Mouse (Mus musculus): ENCODE measurements at regions not wholly inside any gene's neighbourhood (a gene's known extent, or its start where the extent isn't known, plus 50 kb on each side); places are given as distances from the start of the nearest gene placed in this dataset.

DNA sequence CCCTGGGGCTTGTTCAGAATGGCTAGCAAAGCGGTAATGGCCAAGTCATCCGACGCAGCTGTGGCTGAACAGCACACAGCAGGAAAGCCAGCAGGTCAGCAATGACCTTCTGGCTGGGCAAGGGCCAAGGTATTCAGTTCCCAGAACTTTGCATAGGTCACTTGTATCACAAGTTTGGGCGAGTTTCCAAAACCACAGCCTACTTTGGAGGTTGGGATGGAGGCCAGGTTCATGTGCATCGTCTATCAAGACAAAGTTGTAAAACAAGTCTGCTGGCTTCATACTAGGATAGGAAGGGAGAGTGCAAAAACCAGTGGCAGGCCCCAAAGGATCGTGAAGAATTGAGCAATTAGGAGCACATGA lies 639.8 kb upstream of the Vstm2b start:
- DNase-seq, result peak; percentile 86 to 89

DNA sequence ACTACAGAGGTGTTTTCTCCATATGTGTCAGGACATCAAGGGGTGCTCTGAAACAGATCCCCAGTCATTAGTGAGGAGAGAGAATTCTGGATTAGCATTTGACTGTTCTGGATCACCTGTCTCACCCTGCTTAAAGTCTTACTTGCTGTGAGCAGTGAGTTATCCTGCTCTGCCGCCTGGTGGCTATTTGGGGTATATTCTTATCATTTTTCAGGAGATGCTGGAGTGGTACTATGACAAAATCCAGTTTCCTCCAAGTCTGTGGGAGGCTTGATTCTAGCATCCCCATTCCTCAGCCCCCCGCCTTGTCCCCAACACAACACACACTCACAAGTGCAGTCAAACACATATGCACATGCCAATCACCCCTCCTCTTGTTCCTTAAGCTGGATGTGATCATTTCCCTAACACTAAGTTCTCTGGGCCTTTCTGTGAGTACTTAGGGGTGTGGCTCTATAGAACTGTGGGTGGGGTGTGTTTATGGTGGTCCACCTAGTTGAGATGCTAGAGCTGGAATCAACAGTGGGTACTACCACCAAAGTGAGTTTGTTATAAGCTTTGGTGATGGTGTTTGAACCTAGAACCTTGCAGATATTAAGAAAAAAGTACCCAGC lies 624.6 kb upstream of the Vstm2b start:
- DNase-seq, result peak; percentile 64 to 77

DNA sequence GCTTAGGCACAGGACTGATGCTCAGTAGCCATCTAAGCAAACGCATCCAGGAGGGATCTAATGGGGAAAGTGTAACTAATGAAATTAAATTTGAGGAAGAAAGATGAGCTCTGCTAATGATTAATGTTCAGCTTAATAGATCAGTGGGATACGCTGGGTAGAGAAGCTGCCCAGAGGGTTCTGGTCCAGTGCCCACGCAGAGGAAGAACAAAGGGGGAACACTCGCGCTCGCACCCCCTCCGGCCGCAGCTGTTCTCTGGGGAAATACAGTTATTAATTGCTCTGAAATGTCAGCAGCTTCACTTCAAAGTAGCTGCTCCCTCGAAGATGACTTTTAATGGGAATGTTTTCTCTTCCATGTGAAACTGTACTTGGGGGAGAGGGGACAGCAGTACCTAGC lies 623.0 kb upstream of the Vstm2b start:
- no peak for DNase-seq

GRCm38 (mm10) chr7:40275658-40276057 lies 622.5 kb upstream of the Vstm2b start:
- no peak for DNase-seq

DNA sequence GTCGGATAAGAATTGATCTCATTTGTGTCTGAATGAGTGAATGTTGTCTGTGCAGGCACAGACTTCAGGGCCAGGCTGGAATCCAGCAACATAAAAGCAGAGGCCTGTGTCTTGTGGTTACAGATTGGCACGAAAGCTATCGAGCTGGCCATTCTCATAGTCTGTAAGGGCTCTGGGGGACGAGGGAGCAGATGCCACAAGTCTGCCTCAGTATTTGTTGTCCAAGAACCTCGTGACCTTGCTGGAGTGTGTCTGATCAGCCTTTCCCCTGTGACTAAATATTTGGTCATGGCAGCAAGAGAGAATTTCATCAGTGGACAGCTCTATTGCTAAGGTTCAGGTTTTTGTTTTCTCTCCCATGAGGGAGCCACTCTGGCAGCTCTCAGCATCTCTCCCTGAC lies 622.0 kb upstream of the Vstm2b start:
- DNase-seq, result no peak

GRCm38 (mm10) chr7:40290166-40290565 lies 608.0 kb upstream of the Vstm2b start:
- no peak for DNase-seq

DNA sequence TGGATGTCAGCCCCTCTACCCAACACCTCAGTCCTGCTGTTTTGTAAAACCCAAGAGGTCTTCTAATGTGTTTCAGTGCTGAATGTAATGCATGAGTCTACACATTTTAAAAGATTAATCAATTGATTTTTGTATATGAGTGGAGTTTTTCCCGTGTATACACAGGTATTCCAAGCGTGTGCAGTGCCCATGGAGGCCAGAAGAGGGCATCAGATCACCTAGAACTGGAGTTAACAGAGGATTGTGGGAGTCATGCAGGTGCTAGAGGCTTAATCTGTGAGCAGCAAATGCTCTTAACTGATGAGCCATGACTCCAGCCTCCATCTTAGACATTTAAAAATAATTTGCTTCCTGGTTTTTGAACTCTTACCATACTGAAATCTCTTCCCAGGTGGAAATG lies 587.6 kb upstream of the Vstm2b start:
- peak; percentile 6 to 65 for DNase-seq

GRCm38 (mm10) chr7:40321171-40321570 lies 577.0 kb upstream of the Vstm2b start:
- no peak for DNase-seq

DNA sequence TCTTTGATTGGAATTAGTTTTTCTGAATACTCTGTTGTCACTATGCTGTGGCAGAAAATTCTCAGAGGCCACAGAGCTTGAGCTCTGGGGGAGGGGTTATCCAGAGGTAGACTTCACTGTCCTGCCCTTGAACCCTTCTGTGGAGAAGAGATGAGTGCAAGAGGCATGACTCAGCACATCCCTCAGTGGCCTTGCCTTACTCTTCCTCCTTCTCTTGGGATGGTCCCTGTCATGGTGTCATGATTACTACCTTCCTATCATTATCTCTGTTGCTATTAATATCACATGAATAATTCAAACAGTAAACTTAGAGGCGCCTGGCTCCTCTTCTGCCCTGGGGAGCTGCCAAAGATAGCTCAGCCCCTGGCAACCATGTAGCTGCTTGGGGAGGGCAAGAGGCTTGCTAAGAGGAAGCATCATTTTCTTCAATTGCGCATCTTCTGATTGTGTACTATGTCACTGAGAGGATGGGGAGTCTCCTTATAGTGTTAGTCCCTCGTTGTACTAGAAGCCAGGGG lies 572.9 kb upstream of the Vstm2b start:
- no peak for DNase-seq

DNA sequence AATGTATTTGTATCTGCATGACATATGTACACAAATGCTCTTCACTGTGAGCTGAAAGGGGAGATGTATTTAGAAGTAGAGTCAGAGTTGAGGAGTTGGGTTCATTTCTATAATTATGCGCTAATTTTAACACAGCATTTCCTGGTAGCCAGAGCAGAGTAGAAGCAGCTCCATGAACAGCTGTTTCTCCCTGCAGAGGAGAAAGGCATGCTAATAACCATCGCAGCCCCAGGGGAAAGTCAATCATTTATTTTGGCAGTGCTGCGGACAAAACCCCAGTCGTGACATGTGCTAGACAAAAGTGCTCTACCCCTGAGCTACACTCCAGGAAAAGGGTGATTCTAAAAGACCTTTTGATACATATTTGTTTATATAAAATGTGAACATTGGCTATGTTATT lies 565.7 kb upstream of the Vstm2b start:
- DNase-seq, result peak; percentile 58 to 66

GRCm38 (mm10) chr7:40352306-40352705 lies 545.8 kb upstream of the Vstm2b start:
- DNase-seq, result peak in 1 of 2 experiments; percentile 17

DNA sequence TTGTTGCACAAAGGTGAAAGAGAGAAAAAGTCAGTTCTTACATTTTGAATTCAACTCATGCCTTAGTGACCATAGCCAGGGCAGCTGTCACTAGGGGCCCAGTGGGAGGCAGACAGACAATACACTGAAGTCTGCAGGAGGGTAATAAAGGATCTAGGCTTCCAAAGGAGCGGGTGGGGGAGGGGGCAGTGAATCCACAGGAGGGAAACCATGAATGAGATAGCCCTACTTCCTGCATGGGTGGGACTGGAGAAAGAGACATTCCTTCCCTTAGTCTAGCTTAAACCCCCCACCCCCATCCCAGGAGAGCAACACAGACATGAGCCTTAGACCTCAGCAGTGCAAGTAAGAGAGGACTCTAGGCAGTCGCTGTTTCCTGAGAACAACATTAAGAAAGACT lies 535.4 kb upstream of the Vstm2b start:
- no peak for DNase-seq

DNA sequence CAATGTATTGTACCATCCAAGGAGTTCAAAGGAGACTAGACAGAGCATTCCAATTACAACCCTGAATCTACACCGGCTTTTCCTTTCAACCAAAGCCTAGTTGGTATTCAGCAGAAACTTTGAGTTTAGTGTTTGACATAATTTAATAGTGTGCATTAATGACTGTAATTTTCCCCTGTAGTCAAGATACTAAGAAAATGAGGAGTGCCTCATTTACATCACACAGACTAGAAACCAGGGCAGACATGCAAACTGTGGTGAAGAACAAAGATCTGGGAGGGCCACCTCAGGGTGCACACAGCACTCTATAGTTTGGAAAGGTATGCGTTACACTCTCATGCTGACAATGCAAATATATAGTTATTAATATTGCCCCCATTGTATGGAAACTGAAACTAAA lies 525.4 kb upstream of the Vstm2b start:
- DNase-seq, result no peak

DNA sequence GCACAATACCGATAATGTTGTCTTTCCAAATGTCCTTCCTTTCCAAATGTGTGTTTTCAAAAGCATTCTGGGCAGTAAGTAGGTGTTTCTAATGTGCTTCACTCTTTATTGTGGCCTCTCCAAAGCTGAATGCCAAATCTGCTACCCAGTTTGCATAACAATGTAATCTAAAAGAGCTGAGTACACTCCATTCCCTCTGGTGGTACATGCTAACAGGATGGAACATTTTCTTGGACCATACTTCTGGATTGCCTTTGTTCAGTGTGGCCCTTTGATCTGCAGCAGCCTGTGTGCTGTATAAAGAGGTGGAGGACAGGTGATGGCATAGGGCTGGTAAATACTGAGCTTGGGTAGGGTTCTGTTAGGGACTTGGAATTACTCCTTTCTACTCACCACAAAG lies 520.3 kb upstream of the Vstm2b start:
- DNase-seq, result no peak

- no peak for DNase-seq
Measured at GRCm38 (mm10) chr7:40381244-40381643, 516.9 kb upstream of the Vstm2b start.

DNA sequence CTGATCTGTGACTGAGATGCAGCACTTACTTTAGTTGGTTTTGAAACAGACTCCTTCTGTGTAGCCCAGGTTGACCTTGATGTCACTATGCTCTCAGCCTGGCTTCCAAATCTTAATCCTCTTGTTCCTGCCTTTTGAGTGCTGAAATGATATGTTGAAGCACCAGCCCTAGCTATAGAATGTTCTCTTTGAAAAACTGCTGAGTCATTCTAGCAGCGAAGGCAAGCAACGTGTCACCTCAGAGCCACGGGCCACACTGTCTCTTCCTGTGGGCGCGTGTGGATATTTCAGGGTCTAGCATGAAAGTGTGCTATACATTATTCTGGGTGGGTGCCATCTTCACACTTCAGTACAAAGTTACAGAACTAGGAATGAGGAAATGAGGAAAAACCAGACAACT lies 510.0 kb upstream of the Vstm2b start:
- no peak for DNase-seq

GRCm38 (mm10) chr7:40389795-40390194 lies 508.3 kb upstream of the Vstm2b start:
- peak in 1 of 2 experiments; percentile 8 for DNase-seq

GRCm38 (mm10) chr7:40390927-40391326 lies 507.2 kb upstream of the Vstm2b start:
- DNase-seq, result no peak

DNA sequence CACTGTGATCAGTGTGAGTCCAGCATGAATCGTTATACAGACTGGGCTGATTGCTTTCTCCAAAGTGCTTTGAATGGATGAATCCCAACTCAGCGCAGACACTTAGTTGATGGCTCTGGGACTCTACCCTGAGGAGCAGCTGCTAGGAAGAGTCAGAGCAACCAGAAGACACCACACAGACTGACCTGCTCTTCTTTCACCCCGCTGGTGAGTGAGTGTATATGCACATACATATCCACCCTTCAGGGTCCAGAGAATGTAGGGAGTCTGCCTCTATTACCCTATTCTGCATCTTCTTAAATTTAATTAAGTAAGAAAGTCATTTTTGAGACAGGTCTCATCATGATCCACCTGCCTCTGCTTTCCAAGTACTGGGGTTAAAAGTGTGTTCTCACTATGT lies 506.5 kb upstream of the Vstm2b start:
- DNase-seq, result no peak

- no peak for DNase-seq
Measured at GRCm38 (mm10) chr7:40392207-40392606, 505.9 kb upstream of the Vstm2b start.

DNA sequence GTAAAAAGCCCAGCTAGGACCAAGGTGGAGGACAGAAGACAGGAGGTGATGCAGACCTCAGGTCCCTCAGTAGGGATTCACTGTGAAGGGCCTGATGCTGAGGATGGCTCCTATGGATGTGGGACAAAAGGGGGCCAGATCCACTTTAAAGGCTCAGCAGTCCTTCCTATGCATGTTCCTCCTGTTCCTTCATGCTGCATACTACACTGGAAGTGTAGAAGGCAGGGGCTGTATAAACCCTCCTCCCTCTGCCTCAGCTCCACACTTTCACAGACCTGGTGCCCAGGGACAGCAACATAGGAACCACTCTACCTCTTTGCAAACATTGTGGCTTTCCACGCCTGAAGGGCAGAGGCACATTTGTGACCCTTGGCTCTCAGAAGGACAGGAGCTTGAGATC lies 505.4 kb upstream of the Vstm2b start:
- no peak for DNase-seq

GRCm38 (mm10) chr7:40398266-40398665 lies 499.9 kb upstream of the Vstm2b start:
- DNase-seq, result no peak

DNA sequence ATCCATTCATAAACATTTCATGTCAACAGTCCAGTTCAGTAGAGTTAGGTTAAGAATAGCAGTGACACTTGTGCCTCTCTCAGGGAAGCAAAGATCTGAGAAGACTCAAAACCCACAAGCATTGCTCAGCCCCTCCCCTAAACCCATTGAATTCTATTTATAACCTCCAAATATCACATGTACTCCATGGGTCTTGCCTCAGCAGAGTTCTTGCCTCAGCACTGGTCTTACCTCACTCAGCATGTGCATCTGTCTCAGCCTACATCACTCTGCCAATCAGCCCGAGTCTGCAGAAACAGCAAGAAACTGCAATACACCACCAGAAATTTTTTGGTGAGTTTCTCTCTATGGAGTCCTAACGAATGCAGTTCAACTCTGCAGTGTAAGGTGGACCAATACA lies 478.8 kb upstream of the Vstm2b start:
- DNase-seq, result no peak

DNA sequence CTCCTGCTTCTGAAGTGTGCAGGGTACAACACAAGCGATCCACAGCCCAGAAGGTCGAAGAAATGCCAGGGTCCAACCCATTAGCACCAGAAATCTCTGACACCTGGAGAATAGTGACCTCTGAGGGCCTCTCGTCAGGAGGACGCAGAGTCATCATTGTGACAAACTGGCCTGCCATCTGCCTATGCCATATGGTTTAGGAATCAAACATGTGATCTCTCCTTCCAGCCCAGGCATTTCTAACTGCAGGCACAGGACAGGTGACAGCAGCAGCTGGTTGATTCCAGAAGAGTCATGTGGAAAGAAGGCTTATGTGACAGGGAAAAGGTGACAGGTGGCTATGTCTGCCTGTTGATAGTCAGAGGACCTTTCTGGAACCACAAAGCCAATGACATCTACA lies 476.0 kb upstream of the Vstm2b start:
- no peak for DNase-seq

- no peak for DNase-seq
Measured at GRCm38 (mm10) chr7:40429416-40429815, 468.7 kb upstream of the Vstm2b start.
